Mouse (Mus musculus) midbrain, embryonic 16.5 days (tissue): ENCODE results near the gene Actn1. TPM values are rescaled to one million over a fixed set of nuclear protein-coding genes. Genes with fewer than 3 reads are reported as not detected.

ENCODE experiments used
- ATAC-seq: fragments of 200-750 bp; cut with Nextera tagmentation; 2 replicates; pipeline ENCODE4 v1.8.0; 2017; ENCODE audit warnings: moderate TSS enrichment
- H3K27ac ChIP-seq: fragments of 300-500 bp; sonication (generic); 2 replicates; pipeline ENCODE4 v1.5.1; 2014; ENCODE audit warnings: mild to moderate bottlenecking, low read length, mixed read lengths
- H3K27me3 ChIP-seq: fragments of 300-500 bp; sonication (generic); 2 replicates; pipeline ENCODE4 v1.6.1; 2014; ENCODE audit warnings: low read depth, low read length, mixed read lengths; ENCODE audit not compliant: control insufficient read depth, insufficient read depth
- H3K36me3 ChIP-seq: fragments of 300-500 bp; sonication (generic); 2 replicates; pipeline ENCODE4 v1.6.1; 2014; ENCODE audit warnings: mild to moderate bottlenecking, low read length, moderate library complexity, mixed read lengths; ENCODE audit not compliant: control insufficient read depth, insufficient read depth
- H3K4me1 ChIP-seq: fragments of 300-500 bp; sonication (generic); 2 replicates; pipeline ENCODE4 v1.6.1; 2014; ENCODE audit warnings: mild to moderate bottlenecking, low read length, mixed read lengths; ENCODE audit not compliant: control insufficient read depth, insufficient read depth
- H3K4me2 ChIP-seq: fragments of 300-500 bp; sonication (generic); 2 replicates; pipeline ENCODE4 v1.6.1; 2014; ENCODE audit warnings: mild to moderate bottlenecking, low read length, mixed read lengths
- H3K4me3 ChIP-seq: fragments of 300-500 bp; sonication (generic); 2 replicates; pipeline ENCODE4 v1.5.1; 2014; ENCODE audit warnings: low read depth, mild to moderate bottlenecking, low read length, moderate library complexity, mixed read lengths
- H3K9ac ChIP-seq: fragments of 300-500 bp; sonication (generic); 2 replicates; pipeline ENCODE4 v1.6.1; 2014; ENCODE audit warnings: low read depth, low read length, mixed read lengths
- H3K9me3 ChIP-seq: fragments of 300-500 bp; sonication (generic); replicated peaks from 2 replicates; pipeline ENCODE4 v1.6.1; 2014; ENCODE audit warnings: mild to moderate bottlenecking, low read length, mixed read lengths; ENCODE audit not compliant: control insufficient read depth, poor library complexity, severe bottlenecking
- WGBS: fragments of 180-500 bp; shearing (Covaris S2); extraction: QIAGEN DNeasy Blood & Tissue Kit; methylation state at CpG from one replicate; pipeline ENCODE4 v1.1.7; 2014; 5-methylcytosine and 5-hydroxymethylcytosine counted together
- polyA plus RNA-seq: library from polyadenylated mRNA; unstranded; fragments of >200 nt; fragmentation: Nextera tagmentation; extraction: Ambion mirVana; gene quantifications from 2 replicates; pipeline ENCODE4 v1.2.1, GENCODE M21; 2015

Gene Actn1
- polyA plus RNA-seq, 1 experiment from 2014 or later: 6.6 TPM

- peaks cover 15% of the 10 kb centered on the region; the same call in 1 of the 2 replicates for H3K4me1 ChIP-seq
- H3K27me3 ChIP-seq: no peaks in the 10 kb centered on the region
- no peak overlapping the region for H3K27ac ChIP-seq
- H3K4me3 ChIP-seq: no peak overlapping the region
- no peaks in the 10 kb centered on the region; the same call in 1 of the 2 replicates for H3K9me3 ChIP-seq
- H3K36me3 ChIP-seq: no peaks in the 10 kb centered on the region
- no peak overlapping the region for H3K9ac ChIP-seq
- ATAC-seq: no peak
- no peak overlapping the region for H3K4me2 ChIP-seq
- WGBS: 94% methylated on average over 4 of the region's 4 CpGs
Observed at GRCm38 (mm10) chr12:80232840-80233218, 27.3 kb downstream of the Actn1 start.

GRCm38 (mm10) chr12:80232076-80232839 is 27.9 kb downstream of the Actn1 start:
- H3K27ac ChIP-seq: no peak overlapping the region

GRCm38 (mm10) chr12:80231317-80231716 is 28.9 kb downstream of the Actn1 start:
- no peaks in the 10 kb centered on the region for H3K27me3 ChIP-seq
- H3K4me3 ChIP-seq: no peak overlapping the region
- no peak overlapping the region for H3K4me2 ChIP-seq
- no peak overlapping the region for H3K27ac ChIP-seq
- H3K36me3 ChIP-seq: no peaks in the 10 kb centered on the region
- H3K9me3 ChIP-seq: no peaks in the 10 kb centered on the region; the same call in 1 of the 2 replicates
- 32% methylated on average over 5 of the region's 5 CpGs for WGBS
- no peak overlapping the region for H3K9ac ChIP-seq
- H3K4me1 ChIP-seq: peaks cover 15% of the 10 kb centered on the region; the same call in 1 of the 2 replicates
- ATAC-seq: no peak

More at GRCm38 (mm10) chr12:80232076-80232839, 27.9 kb downstream of the Actn1 start:
- H3K4me2 ChIP-seq: no peak overlapping the region
- no peak for ATAC-seq
- H3K9ac ChIP-seq: no peak overlapping the region
- H3K36me3 ChIP-seq: no peaks in the 10 kb centered on the region
- peaks cover 15% of the 10 kb centered on the region; the same call in 1 of the 2 replicates for H3K4me1 ChIP-seq
- H3K4me3 ChIP-seq: no peak overlapping the region
- 91% methylated on average over 9 of the region's 9 CpGs for WGBS
- no peaks in the 10 kb centered on the region for H3K27me3 ChIP-seq
- no peaks in the 10 kb centered on the region; the same call in 1 of the 2 replicates for H3K9me3 ChIP-seq

GRCm38 (mm10) chr12:80230854-80231253 is 29.3 kb downstream of the Actn1 start:
- Histone ChIP-seq H3K4me1 (peaks cover 15% of the 10 kb centered on the region; the same call in 1 of the 2 replicates), H3K4me3 (no peak overlapping the region), H3K4me2 (no peak overlapping the region), H3K36me3 (no peaks in the 10 kb centered on the region), H3K27ac (peak overlapping the region; percentile 36), H3K9ac (no peak overlapping the region), H3K27me3 (no peaks in the 10 kb centered on the region), H3K9me3 (no peaks in the 10 kb centered on the region; the same call in 1 of the 2 replicates)
- ATAC-seq: no peak
- WGBS: 63% methylated on average over 5 of the region's 5 CpGs

- H3K4me1 ChIP-seq: peaks cover 15% of the 10 kb centered on the region; the same call in 1 of the 2 replicates
- no peaks in the 10 kb centered on the region; the same call in 1 of the 2 replicates for H3K9me3 ChIP-seq
- peak overlapping the region; percentile 17; the same call in 1 of the 2 replicates for H3K4me2 ChIP-seq
- H3K27me3 ChIP-seq: no peaks in the 10 kb centered on the region
- WGBS: 4% methylated on average over 10 of the region's 10 CpGs
- H3K36me3 ChIP-seq: no peaks in the 10 kb centered on the region
- H3K27ac ChIP-seq: peak overlapping the region; percentile 36; the same call in 1 of the 2 replicates
- no peak overlapping the region for H3K4me3 ChIP-seq
- H3K9ac ChIP-seq: no peak overlapping the region
- ATAC-seq: peak; percentile 61
Observed at GRCm38 (mm10) chr12:80230111-80230700, 30.0 kb downstream of the Actn1 start.

GRCm38 (mm10) chr12:80229010-80229800 is 31.0 kb downstream of the Actn1 start:
- Histone ChIP-seq H3K36me3 (no peaks in the 10 kb centered on the region), H3K4me2 (no peak overlapping the region), H3K27ac (no peak overlapping the region; the same call in 1 of the 2 replicates), H3K9ac (no peak overlapping the region), H3K4me1 (peaks cover 15% of the 10 kb centered on the region; the same call in 1 of the 2 replicates), H3K4me3 (no peak overlapping the region), H3K9me3 (no peaks in the 10 kb centered on the region; the same call in 1 of the 2 replicates), H3K27me3 (no peaks in the 10 kb centered on the region)
- no peak for ATAC-seq
- 67% methylated on average over 5 of the region's 5 CpGs for WGBS

GRCm38 (mm10) chr12:80228356-80228755 is 31.8 kb downstream of the Actn1 start:
- no peaks in the 10 kb centered on the region for H3K27me3 ChIP-seq
- peaks cover 15% of the 10 kb centered on the region; the same call in 1 of the 2 replicates for H3K4me1 ChIP-seq
- ATAC-seq: no peak
- no peak overlapping the region for H3K4me2 ChIP-seq
- no peak overlapping the region for H3K9ac ChIP-seq
- no peak overlapping the region for H3K27ac ChIP-seq
- H3K9me3 ChIP-seq: no peaks in the 10 kb centered on the region
- no peak overlapping the region for H3K4me3 ChIP-seq
- no peaks in the 10 kb centered on the region for H3K36me3 ChIP-seq
- 82% methylated on average over 5 of the region's 5 CpGs for whole genome bisulfite sequencing

GRCm38 (mm10) chr12:80227835-80228234 is 32.3 kb downstream of the Actn1 start:
- peak; percentile 52; the same call in 1 of the 2 replicates for ATAC-seq

More at GRCm38 (mm10) chr12:80227835-80228234, 32.3 kb downstream of the Actn1 start:
- H3K9me3 ChIP-seq: no peaks in the 10 kb centered on the region
- no peak overlapping the region for H3K4me3 ChIP-seq
- no peaks in the 10 kb centered on the region for H3K36me3 ChIP-seq
- no peak overlapping the region for H3K9ac ChIP-seq
- peaks cover 15% of the 10 kb centered on the region; the same call in 1 of the 2 replicates for H3K4me1 ChIP-seq
- H3K27ac ChIP-seq: no peak overlapping the region
- H3K4me2 ChIP-seq: no peak overlapping the region
- WGBS: 3% methylated on average over 3 of the region's 3 CpGs
- H3K27me3 ChIP-seq: no peaks in the 10 kb centered on the region
